Mouse (Mus musculus) kidney, postnatal 14 days (tissue): ENCODE results near the gene Sigirr.

Experiments used
- DNase-seq: peaks from one replicate; pipeline ENCODE4 v3.0.0; 2022; ENCODE audit warnings: mixed read lengths

Sigirr gene

DNA sequence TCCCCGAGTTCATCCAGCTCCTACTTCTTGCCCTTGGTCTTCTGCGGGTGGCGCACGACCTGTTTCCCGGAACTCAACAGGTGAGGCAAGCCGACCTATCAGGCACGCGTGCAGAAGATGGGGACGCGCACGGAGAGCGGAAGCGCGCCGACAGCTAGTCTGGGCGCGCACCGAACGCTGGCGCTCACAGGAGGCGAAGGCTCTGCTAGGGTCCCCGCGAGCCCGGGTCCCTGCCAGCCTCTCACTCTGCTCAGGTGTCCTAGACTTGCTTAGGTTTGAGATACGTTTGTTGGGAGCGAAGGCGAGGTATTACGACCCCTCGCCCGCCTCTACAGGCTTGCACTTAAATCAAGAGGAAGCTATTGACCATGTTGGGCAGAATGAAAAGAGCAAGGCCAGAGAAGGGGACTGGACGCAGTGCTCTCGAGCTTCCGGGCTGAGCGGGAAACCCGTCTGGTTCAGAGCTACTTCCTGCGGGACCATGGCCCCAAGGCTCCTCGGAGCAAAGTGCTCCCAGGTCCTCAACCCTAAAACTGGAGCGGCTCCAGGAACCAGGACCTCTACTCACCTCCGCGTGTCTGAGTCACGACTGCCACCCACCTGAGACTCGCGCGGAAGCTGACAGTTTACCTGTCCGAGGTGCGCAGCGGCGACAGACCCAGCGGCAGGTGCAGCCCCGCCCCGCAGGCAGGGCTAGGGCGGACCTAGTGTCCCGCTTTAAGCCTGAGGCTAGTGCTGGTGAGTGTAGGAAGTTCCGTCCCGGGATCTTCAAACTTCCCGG lies at the start of gene Sigirr:
Gene Sigirr (minus strand): TSS at position 662 of the 781 bp plus-strand sequence.
- DNase-seq, result peak; percentile 72

- no peak for DNase-seq
Observed at GRCm38 (mm10) chr7:141148639-141149038, 48.3 kb upstream of the Sigirr start.

- DNase-seq, result no peak
Observed at GRCm38 (mm10) chr7:141147044-141147443, 46.7 kb upstream of the Sigirr start.

- DNase-seq, result no peak
Observed at GRCm38 (mm10) chr7:141146043-141146595, 45.7 kb upstream of the Sigirr start.

GRCm38 (mm10) chr7:141145403-141145802 lies 45.0 kb upstream of the Sigirr start:
- no peak for DNase-seq

GRCm38 (mm10) chr7:141144650-141145049 lies 44.3 kb upstream of the Sigirr start:
- DNase-seq, result no peak

GRCm38 (mm10) chr7:141143861-141144260 lies 43.5 kb upstream of the Sigirr start:
- no peak for DNase-seq

- peak; percentile 32 for DNase-seq
Observed at GRCm38 (mm10) chr7:141143112-141143511, 42.7 kb upstream of the Sigirr start.

DNA sequence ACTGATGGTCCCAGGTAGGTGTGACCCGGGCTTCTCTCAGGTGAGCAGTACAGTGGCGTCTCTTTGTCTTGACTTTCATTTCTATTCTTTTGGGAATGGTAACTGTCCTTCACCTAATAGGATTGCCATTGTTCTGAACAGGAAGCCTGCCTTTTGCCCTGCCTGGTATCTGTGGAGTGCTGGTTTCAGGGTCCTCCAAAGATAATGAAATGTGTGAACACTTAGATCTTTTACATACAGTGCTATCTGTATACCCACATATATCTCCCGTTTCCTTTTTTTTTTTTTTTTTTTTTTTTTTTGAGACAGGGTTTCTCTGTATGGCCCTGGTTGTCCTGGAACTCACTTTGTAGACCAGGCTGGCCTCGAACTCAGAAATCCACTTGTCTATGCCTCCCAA lies 41.0 kb upstream of the Sigirr start:
- no peak for DNase-seq

- DNase-seq, result peak; percentile 19
Observed at GRCm38 (mm10) chr7:141131904-141132755, 31.8 kb upstream of the Sigirr start.

- DNase-seq, result peak; percentile 95
Observed at GRCm38 (mm10) chr7:141131024-141131820, 30.9 kb upstream of the Sigirr start.

GRCm38 (mm10) chr7:141123517-141123856 lies 23.1 kb upstream of the Sigirr start:
- no peak for DNase-seq

GRCm38 (mm10) chr7:141122689-141123516 lies 22.5 kb upstream of the Sigirr start:
- DNase-seq, result peak; percentile 98

GRCm38 (mm10) chr7:141122245-141122644 lies 21.9 kb upstream of the Sigirr start, which contains the start of gene Ptdss2:
Ptdss2 (plus strand) TSS chr7:141122382.
- DNase-seq, result peak; percentile 84

- DNase-seq, result peak; percentile 87
Observed at GRCm38 (mm10) chr7:141121051-141121531, 20.7 kb upstream of the Sigirr start.

- no peak for DNase-seq
Observed at GRCm38 (mm10) chr7:141120605-141121004, 20.2 kb upstream of the Sigirr start.

- DNase-seq, result no peak
Observed at GRCm38 (mm10) chr7:141119487-141119886, 19.1 kb upstream of the Sigirr start.

DNA sequence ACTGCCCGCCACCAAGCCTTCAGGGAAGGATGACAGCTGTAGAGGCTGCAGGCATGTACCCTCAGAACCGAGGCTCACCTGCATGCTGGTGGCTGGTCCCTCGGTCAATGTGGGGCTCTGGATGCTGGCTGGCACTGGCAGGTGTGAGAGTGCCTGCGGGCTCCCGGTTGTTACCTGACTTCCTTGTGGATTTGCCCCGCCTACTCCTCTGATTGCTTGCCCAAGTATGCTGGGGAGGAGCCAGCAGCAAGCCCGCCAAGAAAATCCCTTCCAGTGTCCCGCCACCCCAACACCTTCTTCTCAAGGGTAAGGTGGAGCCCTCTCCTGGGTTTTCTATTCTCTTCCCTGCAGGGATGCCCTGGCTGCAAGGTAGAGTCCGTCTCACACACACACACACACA lies 17.3 kb upstream of the Sigirr start, which contains the start of gene Ano9:
Gene Ano9 (minus strand): TSS at position 171 of the 400 bp plus-strand sequence.
- peak; percentile 78 for DNase-seq

DNA sequence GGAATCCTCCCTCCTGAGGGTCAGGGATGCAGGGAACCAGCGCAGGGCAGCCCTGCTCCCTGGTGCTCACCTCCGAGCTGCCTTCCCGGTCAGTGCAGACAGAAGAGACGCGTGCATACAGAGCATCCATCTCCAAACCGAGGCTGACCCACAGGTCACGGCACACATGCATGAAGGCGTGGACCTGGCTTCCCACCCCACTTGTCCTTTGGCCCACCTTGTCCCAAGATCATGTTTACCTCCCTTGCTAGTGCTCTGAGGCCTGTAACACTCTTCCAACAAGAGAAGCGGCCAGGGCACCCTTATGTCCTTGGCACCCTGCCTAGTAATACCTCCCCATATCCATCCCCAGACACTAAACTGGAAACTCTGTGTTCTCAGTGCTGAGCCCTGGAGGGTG lies 15.5 kb upstream of the Sigirr start:
- no peak for DNase-seq

- DNase-seq, result no peak
Observed at GRCm38 (mm10) chr7:141103161-141103560, 2.8 kb upstream of the Sigirr start.

DNA sequence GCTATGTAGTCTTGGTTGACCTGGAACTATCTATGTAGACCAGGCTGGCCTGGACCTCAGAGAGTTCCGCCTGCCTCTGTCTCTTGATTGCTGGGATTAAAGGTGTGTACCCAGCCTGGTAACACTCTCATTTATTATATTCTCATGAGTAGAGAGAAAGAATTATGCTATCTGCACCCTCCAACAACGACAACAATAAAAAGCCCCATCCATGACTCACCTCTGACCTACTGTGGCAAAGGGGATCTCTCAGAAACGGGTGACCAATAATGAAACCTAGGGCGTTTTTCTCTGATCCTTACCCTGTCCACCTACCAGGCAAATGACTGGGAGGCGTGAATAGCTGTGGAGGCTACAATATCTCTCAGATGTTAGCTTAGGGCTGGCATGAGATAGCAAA lies 3.2 kb downstream of the Sigirr start:
- DNase-seq, result no peak
